Mouse (Mus musculus): ENCODE measurements around the gene Zfp281.
A peak's percentile ranks its signal among the peaks of the same experiment; 100 is the strongest.

Zfp281 gene

DNA sequence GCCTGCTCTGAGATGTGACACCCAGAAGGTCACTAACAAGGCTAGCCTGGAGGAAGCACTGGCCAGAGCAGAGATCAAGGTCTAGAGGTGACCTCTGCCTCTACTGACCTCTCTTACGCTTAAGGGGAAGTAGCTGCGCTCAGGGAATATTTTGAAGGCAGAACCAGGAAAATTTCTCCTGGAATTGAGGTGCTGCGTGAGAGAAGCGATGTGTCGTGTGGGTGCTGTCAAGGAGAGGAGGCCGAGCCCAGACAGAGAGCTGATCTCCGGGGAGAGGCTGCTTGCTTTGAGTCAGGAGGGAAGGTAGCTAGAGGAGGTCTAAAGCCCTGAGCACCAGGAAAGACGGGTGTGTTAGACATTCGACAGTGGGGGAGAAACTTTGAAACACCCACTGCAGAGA is 35.2 kb downstream of the Zfp281 start:
- DNase-seq = no peak

DNA sequence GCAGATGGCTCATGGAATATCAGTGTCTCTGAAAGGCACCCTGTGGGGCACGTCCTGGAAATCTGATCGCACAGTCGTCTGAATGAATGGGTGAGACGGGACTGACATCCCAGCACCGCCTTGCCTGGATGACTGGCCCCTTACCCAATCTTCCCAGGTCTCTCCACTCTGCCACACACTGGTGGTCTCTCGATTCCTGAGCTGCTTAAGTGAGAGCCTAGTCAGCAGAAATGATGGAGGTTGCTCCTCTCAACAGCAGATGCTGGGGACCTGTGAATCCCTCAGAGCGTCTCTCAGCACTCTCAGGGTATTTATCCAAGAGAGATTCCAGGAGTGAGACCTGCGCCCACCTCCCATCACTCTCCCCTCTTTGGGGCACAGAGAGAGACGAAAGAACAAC is 36.8 kb downstream of the Zfp281 start:
- DNase-seq = no peak

DNA sequence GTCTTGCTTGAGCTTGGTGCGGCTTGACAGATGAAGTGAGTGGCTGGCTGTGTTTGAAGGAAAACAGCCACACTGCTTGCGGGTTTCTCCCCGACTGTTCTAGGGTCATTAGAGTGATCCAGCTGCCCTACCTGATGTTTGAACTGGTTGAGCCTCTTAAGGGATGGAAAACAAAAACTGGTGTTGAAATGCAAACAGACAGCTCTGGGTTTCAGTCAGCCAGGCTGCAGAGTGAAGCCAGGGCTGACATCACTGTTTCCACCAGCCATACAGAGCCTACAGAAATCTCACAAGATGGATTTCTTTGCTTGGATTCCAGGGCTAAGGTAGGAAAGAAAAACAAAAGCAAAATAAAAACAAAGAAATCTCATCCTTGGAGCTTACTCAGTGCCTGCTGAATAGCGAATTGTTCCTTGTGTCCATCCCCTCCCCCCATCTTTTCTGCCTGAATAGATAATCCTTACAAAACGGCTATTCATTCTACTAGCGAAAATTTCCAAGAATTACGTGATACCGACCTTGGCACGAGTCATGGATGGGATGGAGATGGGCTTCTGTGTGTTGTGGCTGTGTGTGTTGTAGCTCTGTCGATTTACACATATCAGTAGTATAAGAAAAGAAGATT is 37.4 kb downstream of the Zfp281 start:
- peak; percentile 35 for DNase-seq

DNA sequence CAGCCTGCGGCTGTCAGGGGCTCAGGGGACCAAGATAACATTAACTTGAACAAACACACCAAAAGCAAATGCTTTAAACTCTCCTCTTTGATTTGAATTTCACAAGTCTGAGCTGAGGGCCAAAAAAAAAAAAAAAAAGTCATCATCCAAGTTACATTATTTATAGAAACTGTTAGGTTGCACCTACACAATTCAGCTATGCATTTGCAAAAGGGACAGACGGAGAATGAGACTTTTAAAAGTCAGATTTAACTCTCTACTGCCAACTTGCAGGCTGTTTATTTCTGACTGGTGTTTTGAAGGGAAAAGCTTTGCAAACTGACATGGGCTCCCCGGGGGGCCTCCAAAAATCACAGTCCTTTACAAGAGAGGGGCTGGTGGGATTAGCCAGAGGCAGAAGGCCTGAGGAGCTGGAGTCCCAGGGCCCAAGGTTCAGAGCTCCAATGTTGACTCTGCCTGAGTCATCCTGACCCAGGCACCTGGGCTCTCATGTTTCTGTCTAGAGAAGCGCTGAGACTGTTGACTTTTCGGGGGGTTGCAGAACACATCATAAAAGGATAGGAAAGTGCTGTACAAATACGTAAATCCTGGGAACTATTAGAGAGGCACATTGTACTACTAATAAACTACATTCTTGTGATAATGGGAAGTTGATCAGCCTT is 40.4 kb downstream of the Zfp281 start:
- DNase-seq = no peak

DNA sequence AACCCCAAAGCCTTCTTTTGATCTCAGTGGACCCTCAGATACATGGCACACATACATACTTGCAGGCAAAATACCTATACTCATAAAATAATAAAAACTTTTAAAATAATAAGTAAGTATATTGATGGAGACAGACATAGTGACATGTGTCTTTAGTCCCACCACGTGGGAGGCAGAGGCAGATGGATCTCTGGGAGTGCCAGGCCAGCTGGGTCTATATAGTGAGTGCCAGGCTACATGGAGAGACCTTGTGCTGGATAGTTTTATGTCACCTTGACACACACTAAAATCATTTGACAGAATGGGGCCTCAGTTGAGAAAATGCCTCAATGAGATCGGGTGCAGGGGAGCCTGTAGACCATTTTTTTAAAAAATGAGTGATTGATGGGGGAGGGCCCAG is 41.8 kb downstream of the Zfp281 start:
- DNase-seq = no peak

DNA sequence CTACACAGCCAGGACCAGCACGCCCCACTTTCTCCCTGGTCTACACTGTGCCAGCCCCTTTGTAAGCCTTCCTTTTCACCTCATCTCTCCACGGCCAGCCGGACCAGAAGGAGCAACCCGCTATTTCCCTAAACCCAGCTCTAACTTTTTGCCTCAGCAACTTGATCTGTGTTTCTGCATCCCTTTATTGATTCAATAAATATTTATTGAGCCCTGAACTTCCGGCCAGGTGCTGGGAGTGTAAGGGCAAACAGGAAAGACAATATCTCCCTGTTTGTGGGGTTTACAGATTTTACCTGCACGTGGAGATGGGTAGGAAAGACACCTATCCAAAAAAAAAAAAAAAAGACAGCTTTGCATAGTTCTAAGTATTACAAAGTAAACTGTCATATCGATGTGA is 45.2 kb downstream of the Zfp281 start:
- no peak for DNase-seq

DNA sequence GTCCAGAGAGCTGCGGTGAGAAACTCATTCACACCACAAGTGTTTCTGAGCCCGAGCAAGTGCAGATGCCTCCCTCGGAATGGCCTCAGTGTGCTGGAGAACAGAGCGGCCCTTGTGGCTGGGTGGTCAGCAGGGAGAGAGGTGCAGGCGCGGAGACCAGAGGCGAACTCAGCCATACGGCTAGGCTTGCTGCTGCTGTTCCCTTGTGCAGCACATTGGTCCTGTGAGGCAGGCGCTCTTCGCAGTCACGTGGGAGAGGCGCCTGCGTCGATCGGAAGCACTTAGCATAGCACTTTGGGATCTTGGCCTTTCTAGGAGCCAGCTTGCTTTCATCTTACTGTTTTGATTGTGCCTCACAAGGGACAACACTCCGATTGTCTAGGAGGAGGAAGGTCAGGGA is 45.7 kb downstream of the Zfp281 start:
- peak; percentile 52 for DNase-seq

DNA sequence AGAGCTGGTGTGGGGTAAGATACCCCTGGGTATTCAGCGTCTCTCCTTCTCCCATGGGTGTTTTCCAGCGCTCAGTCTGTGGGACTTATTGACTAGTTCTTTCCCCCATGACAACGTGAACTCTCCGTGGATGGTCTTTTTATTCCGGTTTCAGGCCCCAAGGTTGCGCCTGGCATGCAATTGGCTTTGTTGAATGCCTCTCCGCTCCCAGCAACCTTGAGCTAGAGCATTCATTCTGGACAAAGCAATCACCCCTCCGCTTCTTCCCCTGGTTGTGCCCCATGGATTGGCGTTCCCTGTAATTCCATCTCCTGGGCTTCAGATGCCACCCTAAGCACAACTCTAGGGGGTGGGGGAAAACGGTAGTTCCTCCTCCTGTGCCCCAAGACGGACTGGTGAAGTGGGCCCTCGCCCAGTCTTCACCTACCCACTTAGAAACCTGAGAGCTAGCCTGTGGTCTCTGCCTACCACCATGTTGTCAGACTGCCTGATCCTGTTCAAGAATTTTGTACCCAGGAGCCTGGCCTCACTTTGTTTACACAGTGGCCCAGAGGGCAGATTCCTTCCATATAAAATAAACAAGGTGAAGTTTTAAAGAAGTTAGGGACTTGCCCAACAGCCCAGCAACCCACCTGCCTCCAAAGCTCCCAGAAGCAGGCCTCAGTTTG is 47.2 kb downstream of the Zfp281 start:
- peak; percentile 31 for DNase-seq

DNA sequence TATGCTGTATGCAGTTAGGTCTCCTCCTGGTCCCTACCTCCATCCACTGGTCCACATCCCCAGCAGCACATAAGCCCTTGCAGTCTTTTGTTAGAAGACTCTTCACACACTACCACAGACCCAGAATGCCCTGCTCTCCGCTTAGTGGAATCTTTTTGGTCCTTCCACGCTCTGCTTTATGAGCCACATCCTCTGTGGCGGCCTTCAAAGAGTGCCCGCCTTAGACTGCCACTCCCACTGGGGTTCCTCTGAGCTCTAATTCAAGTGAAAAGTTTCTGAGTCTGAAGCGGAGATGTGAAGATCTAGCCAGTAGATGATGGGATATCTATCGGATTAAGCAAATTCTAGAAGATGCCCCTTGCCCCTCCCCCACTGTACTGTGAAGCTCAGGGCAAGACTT is 47.9 kb downstream of the Zfp281 start:
- no peak for DNase-seq

DNA sequence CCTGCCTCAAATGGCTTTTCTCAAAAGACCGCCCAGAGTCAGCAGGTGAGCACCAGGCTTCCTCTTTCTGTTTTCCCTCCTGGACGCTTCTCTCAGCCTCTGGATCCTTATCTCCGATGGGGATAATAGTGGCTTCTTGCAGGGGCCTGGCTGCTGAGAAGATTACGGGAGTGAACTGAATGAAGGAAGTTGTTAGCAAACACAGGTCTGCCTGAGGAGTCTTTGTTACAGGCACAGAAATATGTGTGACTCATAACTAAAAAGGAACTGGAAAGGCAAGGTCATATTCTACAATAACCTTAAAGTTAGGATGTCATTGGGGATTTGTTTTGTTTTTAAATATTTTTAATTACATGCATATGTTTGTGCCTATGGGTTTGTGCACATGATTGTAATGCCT is 48.6 kb downstream of the Zfp281 start:
- DNase-seq = no peak

DNA sequence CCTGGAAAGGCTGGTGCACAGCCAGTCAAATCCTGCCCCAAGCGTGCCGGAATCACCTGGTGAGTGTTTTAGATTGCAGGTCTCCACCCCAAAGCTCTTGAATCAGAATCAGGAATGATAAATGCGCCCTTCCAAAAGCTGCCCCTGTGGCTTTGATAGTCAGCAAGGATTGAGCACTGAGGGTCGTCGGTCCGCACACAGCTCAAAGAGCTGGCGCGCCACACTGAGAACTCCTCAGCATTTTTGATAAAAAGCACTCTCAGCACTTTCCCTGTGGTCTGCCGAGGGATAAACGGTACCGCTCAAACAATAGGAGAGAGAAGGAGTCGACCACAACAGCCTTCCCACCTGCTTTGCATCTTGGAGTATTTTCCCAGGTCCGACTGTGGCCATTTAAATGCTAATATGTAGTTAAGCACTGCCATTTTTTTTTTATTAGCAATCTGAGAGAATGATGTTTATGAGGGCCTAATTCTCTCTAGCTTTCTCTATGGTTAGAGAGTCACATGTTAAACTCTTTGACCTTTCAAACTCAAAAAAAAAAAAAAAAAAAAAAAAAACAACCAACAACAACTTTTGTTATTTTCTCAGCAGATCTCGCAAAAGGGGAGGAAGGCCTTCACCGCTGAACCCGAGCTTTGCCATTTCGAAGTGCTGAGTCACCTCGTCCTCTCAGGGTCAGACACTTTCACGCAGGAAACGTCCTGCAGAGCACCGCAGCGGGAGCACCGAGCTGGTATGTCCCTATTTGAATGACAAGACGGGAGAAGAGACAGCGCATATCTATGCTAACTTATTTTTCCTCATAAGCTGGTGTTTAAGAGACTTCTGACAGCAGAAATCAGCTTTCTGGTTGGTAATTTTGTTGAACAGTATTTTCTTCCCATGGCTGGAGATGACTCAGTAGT is 50.1 kb downstream of the Zfp281 start:
- no peak for DNase-seq

DNA sequence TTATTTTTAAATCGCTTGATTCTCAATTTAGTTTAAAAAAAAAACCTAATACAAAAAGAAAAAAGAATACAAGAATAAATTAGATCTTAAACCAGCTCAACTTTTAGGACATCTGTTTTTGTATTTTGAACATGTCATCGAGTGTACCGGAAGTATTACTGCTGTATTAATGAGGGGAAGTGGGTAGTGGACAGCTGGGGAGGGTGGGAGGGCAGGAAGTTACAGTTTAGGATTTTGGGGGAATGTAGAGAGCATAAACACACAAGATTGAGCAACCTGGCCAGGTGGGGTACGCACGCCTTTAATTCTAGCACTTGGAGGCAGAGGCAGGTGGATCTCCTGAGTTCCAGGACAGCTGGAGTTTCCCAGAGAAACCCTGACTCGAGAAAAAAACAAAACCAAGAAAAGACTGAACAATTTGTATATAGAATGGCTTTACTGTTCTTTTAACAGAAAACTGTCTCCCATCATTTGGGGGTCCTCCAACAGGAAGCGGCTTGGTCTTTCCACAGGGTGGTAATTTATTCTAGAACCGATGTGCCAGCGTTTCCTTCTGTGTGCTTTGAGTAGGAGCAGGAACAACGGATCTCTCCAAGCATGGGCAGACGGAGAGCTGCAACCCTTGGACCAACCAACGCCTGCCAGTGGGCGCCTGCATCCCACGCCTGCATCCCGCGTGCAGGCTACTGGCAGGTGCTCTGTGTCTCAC is 51.2 kb downstream of the Zfp281 start:
- no peak for DNase-seq

DNA sequence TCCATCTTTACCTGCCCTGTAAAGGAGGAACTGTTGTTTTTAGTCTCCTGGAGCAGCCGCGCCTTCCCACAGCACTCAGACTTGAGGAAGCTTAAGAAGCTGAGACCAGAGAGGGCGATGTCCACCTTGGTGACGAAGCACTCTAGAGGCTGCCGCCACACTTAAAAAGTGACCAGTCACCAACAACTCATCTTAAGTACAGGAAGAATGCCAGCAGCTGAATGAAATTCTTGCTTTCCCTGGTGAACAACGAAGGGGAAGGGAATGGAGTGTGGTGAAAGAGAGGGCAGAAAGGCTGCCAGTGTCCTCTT is 51.7 kb downstream of the Zfp281 start:
- peak; percentile 78 for DNase-seq

DNA sequence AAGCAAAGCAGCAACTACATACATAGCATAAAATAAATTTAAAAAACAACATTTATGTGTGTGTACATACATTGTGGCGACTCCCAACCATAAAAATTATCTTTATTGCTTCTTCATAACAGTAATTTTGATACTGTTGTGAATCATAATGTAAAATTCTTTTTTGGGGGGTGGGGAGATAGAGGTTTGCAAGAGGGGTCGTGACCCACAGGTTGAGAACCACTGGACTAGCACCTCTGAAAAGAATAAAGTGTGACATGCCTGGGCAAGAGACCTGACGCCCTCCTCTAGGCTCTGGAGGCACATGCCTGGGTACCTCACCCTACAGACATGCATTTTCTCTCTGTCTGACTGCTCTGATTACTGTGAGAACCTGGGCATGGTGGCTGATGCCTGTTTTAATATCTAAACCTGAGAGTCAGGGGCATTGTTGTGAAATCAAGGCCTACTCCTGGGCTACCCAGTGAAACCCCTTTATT is 53.2 kb downstream of the Zfp281 start:
- DNase-seq = no peak

DNA sequence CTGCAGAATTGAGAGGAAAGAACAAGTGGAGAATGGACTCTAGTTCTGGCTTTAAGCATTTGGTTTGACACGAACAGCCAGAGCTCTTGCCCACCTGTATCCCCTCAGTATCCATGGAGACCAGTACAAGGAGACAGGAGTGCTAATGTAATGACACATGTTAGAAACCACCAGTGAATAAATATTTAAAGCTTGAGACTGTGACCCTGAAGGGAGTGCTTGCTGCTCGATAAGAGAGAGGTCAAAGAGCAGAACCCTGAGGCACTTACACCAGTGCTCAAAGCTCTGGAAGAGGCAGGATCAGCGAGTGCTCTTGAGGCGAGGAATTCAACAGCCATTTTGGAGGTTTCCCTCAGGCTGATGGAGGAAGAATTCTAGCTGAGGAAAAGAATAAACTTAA is 54.1 kb downstream of the Zfp281 start:
- DNase-seq = no peak

Data from lung, postnatal 36 days (tissue).